Mouse (Mus musculus): ENCODE results near the gene Wipf2.

- no peak for TF ChIP-seq CTCF (IDR thresholded peaks at IDR 0.05; ENCODE audit: extremely low read depth, insufficient read length, insufficient replicate concordance, low read depth, low read length)
- TF ChIP-seq POLR2A (IDR thresholded peaks at IDR 0.05; ENCODE audit: low read depth, low read length): no peak
These were observed 24.9 kb upstream of the Wipf2 start for GRCm38 (mm10) chr11:98838512-98838911.

Measured in small intestine, adult 2 months (tissue).